Mouse (Mus musculus) testis, postnatal 14 days (tissue): ENCODE results near the gene Tcte3.
"Not testable (repeated sequence)": the region's sequence is repeated elsewhere in the genome, so short reads cannot be mapped to it uniquely, and the experiment has no call there.

Source experiments
- DNase-seq: peaks from one replicate; pipeline ENCODE4 v3.0.0; 2021; ENCODE audit warnings: low spot score

The Tcte3 gene

DNA sequence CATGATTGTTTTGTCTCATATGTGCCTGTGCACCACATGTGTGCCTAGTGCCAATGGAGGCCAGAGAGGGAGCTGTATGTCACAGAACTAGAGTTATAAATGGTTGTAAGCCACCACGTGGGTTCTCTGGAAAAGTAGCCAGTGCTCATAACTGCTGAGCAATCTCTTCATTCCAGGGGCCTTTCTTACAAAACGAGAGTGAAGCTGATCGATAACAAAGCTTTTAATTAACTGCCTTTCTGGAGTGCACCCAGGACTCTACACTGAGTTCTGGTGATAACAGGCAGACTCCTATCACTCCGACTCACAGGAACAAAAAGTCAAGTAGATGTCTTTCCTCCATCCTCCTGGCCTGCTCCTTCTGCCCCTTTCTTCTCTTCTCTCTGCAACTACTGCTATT lies 9.9 kb downstream of the Tcte3 start:
- not testable (repeated sequence) for DNase-seq

DNA sequence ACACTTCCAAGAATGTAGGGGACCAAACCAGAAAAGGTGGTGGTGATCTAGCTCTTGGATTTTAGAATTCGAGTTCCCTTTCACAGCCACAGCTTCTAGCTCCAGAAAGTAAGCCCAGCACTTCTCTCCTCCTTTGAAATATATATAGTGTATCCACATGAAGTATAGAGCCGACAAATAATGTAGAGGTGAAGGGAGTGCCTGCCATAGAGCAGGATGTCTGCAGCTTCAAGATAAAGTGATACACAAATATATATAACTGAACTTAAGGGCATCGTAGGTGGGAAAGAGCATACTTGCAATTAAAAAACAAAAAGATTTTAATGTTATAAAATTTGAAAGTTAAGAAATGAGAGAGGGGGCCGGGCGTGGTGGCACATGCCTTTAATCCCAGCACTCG lies 15.8 kb downstream of the Tcte3 start:
- not testable (repeated sequence) for DNase-seq

DNA sequence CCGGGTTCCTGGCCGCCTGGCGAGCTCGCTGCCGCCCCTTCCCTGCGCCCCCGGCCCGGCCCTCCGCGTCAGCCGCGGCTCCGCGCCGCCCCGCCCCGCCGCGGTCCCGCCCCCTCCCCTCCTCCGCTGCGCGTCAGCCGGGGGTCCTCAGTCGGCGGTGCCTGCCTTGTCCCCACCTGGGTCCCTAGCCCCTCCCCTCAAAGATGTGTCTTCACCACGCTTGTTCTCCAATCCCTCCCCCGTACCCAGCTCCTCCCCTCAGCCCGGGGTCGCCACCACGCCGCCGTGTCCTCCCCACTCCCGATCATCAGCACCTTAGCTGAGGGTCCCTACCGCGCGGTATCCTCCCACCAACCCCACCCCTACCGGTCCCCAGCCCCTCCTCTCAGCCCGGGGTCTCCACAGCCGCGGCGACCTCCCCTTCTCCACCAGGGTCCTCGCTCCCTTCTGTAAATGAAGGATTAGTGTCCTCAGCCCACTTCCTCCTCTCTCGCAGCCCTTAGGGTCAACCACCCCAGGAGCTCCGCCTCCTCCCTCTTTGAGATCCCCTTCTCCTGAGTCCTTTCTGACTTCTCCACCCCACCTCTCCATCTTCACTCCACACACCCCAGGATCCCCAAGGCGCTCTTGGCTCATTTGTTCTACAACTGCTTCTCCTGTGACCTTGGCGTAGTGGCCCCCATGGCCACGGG lies 16.6 kb downstream of the Tcte3 start:
- not testable (repeated sequence) for DNase-seq

DNA sequence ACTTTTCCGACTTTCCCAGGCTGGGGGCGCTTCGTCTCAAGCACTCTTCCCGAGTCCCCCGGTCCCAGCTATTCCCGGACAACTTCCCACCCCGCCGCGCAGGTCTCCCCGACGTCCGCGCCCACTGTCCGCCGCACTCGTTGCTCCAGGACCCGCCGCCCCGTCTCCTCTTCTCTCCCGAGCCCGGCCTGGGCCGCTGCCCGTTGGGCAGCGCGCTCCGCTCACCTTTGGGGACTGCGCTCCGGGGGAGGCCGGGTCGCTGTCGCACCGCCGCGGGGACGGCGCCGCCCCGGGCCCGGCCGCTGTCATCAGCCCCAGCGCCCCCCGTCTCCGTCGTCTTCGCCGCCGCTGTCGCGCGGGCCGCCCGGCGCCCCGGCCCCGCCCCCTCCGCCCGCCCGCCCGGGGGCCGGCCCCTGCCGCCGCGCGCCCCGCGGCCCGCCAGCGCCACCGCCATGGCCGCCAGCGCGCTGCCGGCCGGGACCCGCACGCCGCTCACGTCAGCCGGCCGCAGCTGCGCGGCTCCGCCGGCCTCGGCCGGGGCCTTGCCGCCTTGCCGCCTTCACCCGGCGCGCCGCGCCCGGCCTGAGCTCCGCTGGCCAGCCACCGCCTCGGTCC lies 17.3 kb downstream of the Tcte3 start:
- not testable (repeated sequence) for DNase-seq

DNA sequence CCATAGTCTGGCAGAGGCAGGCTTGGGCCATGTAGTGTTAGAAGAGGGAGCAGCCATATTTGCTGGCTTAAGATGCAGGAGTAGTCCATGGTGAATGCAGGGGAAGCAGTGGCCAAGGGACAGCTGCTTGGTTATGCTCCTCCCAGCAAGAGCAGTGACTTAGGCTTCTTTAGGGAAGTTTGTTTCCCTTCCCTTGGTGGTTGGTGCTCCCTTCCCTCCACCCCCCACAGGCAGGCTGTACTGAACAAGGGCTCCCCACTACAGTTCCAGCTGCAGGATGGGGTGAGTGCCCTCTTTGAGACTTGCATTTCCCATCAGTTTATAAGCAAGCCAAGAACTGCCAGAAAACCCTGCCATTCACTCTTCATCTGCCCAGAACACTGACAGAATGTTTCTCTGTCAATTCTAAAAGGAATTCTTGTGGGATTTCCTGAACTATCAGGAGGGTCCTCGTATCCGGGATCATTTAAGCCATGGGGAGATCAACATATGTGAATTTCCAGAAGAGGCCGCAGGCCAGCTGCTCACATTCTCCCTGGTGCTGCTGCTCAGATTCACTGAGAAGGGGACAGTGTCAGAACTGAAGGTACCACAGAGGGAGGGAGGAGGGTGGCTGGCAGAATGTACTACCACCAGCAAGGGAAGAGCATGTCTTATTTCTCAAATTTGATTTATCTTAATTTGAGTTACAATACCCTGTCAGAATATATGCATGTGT lies 19.6 kb downstream of the Tcte3 start:
- peak; percentile 6 for DNase-seq

DNA sequence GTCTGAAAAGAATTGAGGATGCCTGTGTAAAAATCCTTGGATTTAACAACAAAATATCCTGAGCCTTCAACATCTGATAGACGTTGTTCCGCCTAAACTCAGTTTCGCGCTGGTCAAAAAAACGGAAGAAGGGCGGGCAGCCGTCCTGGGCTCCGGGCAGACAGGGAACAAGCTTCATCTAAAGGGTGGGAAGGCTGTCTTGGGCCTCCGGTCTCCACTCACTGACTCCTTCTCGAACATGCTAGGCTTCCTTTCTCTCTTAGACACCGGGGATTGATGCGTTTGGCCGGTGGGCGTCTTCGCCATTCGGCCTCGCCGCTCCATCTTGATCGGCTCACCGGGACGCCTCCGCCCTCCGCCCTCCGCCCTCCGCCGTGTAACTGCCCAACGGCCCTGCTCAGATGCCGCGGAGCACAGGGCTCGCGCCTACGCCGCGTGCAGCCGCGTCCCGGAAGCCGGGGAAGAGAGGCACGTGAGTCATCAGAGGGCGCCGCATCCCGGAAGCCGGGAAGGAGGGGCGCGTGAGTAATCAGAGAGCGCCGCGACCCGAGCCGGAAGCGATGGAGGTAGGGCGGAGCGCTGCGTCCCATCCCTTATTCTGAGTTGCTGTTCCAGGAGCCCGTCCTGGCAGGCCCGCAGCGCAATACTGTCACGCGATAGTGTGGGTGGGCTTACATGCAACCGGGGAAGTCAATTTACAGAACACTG lies 31.4 kb downstream of the Tcte3 start, which contains the start of gene Gm3435:
Gene Gm3435, plus strand, starts transcription at position 471 of the 708 bp plus-strand sequence.
- DNase-seq = not testable (repeated sequence)

DNA sequence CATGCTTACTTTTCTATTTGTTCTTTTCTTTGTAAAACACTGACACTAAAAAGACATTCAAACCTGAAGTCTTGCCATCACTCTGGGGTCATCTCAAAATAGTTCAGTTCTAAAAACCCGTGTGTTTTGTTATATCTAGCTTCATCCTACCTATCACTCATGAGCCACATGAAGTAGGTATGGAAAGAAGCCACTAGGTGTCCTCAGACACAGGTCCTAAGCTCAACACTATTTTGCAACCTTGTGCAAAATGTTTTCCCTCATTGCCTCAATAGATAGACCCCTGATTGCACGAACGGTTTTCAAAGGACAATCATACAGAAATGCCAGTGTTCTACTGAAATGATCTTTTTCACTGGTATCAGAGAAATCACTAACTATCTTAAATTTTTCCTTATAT lies 32.2 kb downstream of the Tcte3 start:
- DNase-seq = not testable (repeated sequence)

DNA sequence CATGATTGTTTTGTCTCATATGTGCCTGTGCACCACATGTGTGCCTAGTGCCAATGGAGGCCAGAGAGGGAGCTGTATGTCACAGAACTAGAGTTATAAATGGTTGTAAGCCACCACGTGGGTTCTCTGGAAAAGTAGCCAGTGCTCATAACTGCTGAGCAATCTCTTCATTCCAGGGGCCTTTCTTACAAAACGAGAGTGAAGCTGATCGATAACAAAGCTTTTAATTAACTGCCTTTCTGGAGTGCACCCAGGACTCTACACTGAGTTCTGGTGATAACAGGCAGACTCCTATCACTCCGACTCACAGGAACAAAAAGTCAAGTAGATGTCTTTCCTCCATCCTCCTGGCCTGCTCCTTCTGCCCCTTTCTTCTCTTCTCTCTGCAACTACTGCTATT lies 41.2 kb downstream of the Tcte3 start:
- not testable (repeated sequence) for DNase-seq

DNA sequence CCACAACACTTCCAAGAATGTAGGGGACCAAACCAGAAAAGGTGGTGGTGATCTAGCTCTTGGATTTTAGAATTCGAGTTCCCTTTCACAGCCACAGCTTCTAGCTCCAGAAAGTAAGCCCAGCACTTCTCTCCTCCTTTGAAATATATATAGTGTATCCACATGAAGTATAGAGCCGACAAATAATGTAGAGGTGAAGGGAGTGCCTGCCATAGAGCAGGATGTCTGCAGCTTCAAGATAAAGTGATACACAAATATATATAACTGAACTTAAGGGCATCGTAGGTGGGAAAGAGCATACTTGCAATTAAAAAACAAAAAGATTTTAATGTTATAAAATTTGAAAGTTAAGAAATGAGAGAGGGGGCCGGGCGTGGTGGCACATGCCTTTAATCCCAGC lies 47.1 kb downstream of the Tcte3 start:
- not testable (repeated sequence) for DNase-seq

DNA sequence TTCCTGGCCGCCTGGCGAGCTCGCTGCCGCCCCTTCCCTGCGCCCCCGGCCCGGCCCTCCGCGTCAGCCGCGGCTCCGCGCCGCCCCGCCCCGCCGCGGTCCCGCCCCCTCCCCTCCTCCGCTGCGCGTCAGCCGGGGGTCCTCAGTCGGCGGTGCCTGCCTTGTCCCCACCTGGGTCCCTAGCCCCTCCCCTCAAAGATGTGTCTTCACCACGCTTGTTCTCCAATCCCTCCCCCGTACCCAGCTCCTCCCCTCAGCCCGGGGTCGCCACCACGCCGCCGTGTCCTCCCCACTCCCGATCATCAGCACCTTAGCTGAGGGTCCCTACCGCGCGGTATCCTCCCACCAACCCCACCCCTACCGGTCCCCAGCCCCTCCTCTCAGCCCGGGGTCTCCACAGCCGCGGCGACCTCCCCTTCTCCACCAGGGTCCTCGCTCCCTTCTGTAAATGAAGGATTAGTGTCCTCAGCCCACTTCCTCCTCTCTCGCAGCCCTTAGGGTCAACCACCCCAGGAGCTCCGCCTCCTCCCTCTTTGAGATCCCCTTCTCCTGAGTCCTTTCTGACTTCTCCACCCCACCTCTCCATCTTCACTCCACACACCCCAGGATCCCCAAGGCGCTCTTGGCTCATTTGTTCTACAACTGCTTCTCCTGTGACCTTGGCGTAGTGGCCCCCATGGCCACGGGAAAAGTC lies 48.0 kb downstream of the Tcte3 start:
- DNase-seq = not testable (repeated sequence)

DNA sequence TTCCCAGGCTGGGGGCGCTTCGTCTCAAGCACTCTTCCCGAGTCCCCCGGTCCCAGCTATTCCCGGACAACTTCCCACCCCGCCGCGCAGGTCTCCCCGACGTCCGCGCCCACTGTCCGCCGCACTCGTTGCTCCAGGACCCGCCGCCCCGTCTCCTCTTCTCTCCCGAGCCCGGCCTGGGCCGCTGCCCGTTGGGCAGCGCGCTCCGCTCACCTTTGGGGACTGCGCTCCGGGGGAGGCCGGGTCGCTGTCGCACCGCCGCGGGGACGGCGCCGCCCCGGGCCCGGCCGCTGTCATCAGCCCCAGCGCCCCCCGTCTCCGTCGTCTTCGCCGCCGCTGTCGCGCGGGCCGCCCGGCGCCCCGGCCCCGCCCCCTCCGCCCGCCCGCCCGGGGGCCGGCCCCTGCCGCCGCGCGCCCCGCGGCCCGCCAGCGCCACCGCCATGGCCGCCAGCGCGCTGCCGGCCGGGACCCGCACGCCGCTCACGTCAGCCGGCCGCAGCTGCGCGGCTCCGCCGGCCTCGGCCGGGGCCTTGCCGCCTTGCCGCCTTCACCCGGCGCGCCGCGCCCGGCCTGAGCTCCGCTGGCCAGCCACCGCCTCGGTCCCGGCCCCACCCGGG lies 48.7 kb downstream of the Tcte3 start:
- not testable (repeated sequence) for DNase-seq

DNA sequence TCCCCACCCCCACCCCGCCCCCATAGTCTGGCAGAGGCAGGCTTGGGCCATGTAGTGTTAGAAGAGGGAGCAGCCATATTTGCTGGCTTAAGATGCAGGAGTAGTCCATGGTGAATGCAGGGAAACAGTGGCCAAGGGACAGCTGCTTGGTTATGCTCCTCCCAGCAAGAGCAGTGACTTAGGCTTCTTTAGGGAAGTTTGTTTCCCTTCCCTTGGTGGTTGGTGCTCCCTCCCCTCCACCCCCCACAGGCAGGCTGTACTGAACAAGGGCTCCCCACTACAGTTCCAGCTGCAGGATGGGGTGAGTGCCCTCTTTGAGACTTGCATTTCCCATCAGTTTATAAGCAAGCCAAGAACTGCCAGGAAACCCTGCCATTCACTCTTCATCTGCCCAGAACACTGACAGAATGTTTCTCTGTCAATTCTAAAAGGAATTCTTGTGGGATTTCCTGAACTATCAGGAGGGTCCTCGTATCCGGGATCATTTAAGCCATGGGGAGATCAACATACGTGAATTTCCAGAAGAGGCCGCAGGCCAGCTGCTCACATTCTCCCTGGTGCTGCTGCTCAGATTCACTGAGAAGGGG lies 51.1 kb downstream of the Tcte3 start:
- DNase-seq = not testable (repeated sequence)

DNA sequence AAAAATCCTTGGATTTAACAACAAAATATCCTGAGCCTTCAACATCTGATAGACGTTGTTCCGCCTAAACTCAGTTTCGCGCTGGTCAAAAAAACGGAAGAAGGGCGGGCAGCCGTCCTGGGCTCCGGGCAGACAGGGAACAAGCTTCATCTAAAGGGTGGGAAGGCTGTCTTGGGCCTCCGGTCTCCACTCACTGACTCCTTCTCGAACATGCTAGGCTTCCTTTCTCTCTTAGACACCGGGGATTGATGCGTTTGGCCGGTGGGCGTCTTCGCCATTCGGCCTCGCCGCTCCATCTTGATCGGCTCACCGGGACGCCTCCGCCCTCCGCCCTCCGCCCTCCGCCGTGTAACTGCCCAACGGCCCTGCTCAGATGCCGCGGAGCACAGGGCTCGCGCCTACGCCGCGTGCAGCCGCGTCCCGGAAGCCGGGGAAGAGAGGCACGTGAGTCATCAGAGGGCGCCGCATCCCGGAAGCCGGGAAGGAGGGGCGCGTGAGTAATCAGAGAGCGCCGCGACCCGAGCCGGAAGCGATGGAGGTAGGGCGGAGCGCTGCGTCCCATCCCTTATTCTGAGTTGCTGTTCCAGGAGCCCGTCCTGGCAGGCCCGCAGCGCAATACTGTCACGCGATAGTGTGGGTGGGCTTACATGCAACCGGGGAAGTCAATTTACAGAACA lies 62.8 kb downstream of the Tcte3 start, which contains the start of the genes 9030025P20Rik and Gm3417:
Gene 9030025P20Rik, plus strand, starts transcription at position 107 of the 677 bp plus-strand sequence.
Gene Gm3417, minus strand, starts transcription at position 429 of the 677 bp plus-strand sequence.
- not testable (repeated sequence) for DNase-seq

DNA sequence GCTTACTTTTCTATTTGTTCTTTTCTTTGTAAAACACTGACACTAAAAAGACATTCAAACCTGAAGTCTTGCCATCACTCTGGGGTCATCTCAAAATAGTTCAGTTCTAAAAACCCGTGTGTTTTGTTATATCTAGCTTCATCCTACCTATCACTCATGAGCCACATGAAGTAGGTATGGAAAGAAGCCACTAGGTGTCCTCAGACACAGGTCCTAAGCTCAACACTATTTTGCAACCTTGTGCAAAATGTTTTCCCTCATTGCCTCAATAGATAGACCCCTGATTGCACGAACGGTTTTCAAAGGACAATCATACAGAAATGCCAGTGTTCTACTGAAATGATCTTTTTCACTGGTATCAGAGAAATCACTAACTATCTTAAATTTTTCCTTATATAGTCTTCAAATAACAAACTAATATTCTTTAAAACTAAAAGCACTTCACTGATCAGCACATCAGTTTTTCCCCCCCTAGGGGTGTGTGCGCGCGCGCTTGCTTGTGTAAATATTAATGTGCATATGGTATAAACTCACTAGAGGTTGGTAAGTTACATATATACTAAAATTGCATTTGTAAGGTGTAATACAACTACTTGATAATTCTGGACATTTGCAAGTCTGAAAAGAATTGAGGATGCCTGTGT lies 63.4 kb downstream of the Tcte3 start:
- not testable (repeated sequence) for DNase-seq
